Mouse (Mus musculus): ENCODE measurements around the gene Kctd6.
A peak's percentile ranks its signal among the peaks of the same experiment; 100 is the strongest.

Kctd6 gene

GRCm38 (mm10) chr14:8213803-8214224 lies at the start of gene Kctd6:
Kctd6 (plus strand) TSS chr14:8214140.
- DNase-seq (ENCODE audit: low read depth): peak; percentile 92

- DNase-seq (ENCODE audit: low read depth): no peak
These were observed 49.5 kb upstream of the Kctd6 start for GRCm38 (mm10) chr14:8164463-8164862.

GRCm38 (mm10) chr14:8172507-8173410 lies 41.2 kb upstream of the Kctd6 start, which contains the start of gene Pdhb:
Pdhb (minus strand) TSS chr14:8173025.
- DNase-seq (ENCODE audit: low read depth): peak; percentile 99

GRCm38 (mm10) chr14:8173542-8174250 lies 40.2 kb upstream of the Kctd6 start:
- DNase-seq (ENCODE audit: low read depth): peak; percentile 48

DNA sequence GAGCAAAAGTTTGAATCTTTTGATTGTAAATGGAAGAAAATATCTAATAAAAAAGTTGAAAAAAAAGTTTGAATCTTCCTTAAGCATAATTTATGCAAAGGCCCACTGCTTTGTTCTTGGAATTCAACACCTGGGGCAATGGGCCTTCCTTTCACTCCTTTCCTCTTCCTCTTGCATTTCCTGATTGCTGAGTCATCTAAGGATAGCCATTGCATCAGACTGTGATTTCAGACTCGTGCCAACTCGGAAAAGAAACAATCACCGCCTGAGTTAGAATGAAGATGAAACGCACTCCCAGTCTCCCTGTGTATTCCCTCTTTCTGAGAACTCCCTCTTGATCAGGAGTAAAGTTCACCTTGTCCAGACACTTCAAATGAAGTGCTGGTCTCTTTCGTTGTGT lies 39.3 kb upstream of the Kctd6 start:
- no peak for DNase-seq (ENCODE audit: low read depth)

- no peak for DNase-seq (ENCODE audit: low read depth)
These were observed 37.7 kb upstream of the Kctd6 start for GRCm38 (mm10) chr14:8176251-8176650.

GRCm38 (mm10) chr14:8180371-8181035 lies 33.4 kb upstream of the Kctd6 start:
- DNase-seq (ENCODE audit: low read depth): no peak

- no peak for DNase-seq (ENCODE audit: low read depth)
These were observed 30.6 kb upstream of the Kctd6 start for GRCm38 (mm10) chr14:8183330-8183729.

GRCm38 (mm10) chr14:8186278-8187045 lies 27.5 kb upstream of the Kctd6 start:
- peak; percentile 21 for DNase-seq (ENCODE audit: low read depth)

DNA sequence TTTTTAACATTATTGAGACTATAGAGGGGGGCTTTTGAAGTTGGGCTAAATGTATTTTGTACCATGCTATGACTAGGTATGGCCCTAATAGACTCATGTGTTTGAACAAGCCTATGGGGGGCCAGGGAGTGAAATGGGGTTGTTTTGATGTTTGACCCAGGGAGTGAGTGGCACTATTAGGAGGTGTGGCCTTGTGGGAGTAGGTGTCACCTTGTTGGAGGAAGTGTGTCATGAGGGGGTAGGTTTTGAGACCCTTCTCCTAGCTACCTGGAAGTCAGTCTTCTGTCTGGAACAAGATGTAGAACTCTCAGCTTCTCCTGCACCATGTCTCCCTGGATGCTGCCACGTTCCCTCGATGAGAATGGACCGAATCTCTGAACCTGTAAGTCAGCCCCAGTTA lies 23.4 kb upstream of the Kctd6 start:
- no peak for DNase-seq (ENCODE audit: low read depth)

GRCm38 (mm10) chr14:8191331-8191965 lies 22.5 kb upstream of the Kctd6 start:
- DNase-seq (ENCODE audit: low read depth): no peak

GRCm38 (mm10) chr14:8192727-8193126 lies 21.2 kb upstream of the Kctd6 start:
- DNase-seq (ENCODE audit: low read depth): no peak

GRCm38 (mm10) chr14:8200769-8201168 lies 13.2 kb upstream of the Kctd6 start:
- no peak for DNase-seq (ENCODE audit: low read depth)

DNA sequence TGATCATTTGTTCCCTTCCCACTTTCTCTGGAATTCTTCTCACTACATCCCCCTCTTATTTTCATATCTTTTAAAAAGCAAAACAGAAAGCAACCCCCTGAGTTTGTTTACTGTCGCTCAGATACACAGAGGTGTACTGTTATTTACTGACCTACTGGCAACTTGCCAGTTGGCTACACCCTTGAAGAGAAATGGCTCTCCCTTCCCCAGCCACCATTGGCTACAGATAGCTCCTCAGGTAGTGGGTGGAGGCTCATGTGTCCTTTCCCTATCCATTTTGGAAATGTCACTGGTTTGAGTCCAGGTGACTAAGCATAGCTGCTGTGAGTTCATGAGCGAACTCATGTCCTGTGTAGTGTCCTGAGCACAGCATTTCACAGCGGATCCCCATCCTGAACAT lies 12.2 kb upstream of the Kctd6 start:
- no peak for DNase-seq (ENCODE audit: low read depth)

DNA sequence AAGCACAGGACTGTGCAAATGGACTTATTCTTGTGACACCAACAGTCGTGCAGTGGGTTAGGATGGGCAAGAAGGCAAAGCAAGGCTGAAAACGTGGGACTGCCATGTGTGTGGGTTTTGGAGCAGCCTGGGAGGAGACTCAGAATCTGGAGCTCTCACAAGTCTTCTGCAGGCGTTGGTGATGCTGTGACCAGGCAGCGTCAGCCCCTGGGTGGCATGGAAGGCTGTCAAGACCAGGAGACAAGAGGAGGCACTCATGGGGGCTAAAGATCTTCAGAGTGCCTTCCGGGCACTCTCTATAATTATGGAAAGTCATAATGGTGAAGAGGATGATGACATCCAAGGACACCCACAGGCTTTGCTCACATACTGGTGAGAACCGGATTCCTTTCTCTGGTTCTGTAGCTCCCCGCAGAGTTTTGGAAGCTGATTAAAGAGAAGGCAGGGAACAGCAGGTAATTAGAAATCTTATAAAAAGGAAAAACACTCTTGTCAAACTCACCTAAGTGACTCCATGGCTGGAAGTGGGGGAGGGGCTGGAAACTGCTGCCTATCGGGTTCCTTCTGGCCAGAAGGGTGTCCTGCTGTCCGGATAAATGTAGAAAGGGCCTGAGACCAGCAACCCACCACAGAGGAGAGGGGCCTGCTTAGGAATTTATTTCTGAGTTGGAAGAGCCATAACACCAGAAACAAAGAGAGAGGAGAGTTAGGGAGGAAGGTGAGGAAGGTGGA lies 7.6 kb upstream of the Kctd6 start:
- no peak for DNase-seq (ENCODE audit: low read depth)

- DNase-seq (ENCODE audit: low read depth): no peak
These were observed 6.8 kb upstream of the Kctd6 start for GRCm38 (mm10) chr14:8207105-8207504.

- DNase-seq (ENCODE audit: low read depth): no peak
These were observed 6.4 kb upstream of the Kctd6 start for GRCm38 (mm10) chr14:8207543-8207942.

DNA sequence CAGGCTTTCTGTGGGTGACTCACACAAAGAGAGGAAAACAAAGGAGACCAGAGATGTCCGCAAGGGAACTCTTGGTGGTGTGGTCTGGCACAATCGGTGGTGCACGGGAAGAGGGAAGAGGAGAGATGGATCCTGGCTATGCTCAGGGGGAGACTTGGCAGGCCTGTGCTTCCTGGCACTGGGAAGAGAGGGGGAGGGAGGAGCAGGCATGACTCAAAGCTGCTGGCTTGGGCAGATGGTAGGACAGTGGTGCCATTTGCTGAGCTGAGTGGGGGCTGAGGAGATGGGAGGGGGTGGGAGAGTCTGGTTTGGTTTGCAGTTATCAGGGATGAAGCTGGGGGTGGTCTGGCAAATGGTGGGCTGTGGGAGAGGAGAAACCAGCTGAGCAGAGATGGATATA lies 5.1 kb upstream of the Kctd6 start:
- no peak for DNase-seq (ENCODE audit: low read depth)

DNA sequence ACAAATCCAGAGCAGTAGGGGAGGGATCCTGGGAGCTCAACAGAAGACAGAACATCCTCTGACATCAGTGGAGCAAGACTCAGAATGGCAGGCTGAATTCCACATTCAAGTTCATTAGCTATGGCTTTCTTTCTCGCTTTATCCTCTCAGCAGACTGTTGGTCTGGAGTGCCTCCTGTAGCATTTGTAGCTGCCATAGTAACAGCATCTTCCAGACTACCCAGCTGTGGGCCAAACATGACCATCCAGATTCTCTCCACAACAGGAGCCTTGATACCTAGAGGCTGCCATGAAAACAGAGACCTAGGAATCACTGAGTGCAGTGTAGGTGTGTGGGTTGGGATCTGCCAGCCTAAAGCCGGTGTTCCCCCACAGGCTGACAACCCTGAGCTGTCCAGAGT lies 4.0 kb upstream of the Kctd6 start:
- DNase-seq (ENCODE audit: low read depth): no peak

DNA sequence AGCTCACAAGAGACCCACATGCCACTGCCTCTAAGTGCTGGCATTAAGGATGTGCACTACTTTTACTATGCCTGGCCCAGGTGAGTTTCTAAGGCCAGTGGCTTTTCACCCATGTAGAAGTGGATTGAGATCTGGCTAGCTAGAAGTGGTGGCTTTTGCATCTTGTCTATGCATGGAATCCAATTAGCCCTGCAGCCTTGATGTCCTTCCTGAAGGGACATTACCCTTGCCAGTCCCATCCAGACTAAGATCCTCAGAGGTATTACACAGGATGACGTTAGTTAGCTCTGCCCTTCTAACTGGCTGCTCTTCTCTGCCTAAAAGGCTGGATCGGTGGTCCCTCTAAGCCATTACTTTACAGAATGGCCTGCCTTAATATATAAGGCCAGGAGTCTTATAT lies 944 bp upstream of the Kctd6 start:
- no peak for DNase-seq (ENCODE audit: low read depth)
